ENCODE assay signal across 13 mouse cellular contexts in the genomic region with DNA sequence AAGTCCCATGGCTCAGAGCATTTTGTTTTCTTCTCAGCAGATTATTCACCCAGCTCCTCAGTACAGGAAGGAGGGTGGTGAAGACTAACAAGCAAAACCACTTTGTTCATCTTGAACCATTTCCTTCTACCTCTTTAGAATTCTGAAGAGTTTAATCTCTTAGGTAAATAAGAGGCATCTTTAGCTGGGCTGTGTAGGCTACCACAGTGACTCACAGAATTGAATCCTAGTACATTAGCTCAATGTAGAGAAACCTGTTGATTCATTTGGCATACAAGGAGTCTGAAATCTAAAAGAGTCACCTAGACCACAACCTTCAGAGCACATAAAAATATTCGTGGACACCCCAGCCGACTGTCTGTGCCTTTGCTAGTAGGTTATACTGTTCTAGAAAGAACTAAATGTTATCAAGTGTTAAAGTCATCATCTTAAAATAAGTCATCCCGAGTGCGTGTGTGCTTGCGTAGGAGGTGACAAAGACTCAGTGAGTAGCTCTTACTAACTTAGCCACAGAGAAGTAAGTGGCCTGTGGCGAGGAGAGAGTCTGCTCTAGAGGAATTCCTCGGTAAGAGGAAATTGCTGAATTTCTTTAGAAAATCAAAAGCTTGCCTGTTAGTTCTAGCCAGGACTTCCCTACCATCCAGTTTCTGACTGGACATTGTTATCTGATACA.
DNase-seq lines count a peak whose midpoint lies in the region; ATAC-seq lines count a peak whose summit lies in the region.
"Had no signal": no experiment of that assay in that cellular context is flagged by ENCODE, and none has a peak within 500 bp of the region (broad histone marks: within the 10 kb centered on the region; RNA-seq: fewer than 3 reads in every experiment).

No protein-coding gene starts in this region.

- intact Hi-C loops in left cerebral cortex, postnatal 4 days (cut with DNase I) = no loop called here

- peak; percentile 48 to 49 for DNase-seq in left cerebral cortex, adult 18-20 months (ENCODE audit: low spot score in 2 of 2)
- no peak for DNase-seq in left cerebral cortex, postnatal 4 days
- DNase-seq in CD4-positive helper T cell, adult 2 months (ENCODE audit: low read depth, low spot score) = peak; percentile 53
- peak; percentile 72 for DNase-seq in brain, adult 2 months (ENCODE audit: low read depth, low spot score)
- no peak for DNase-seq in adrenal gland, adult (ENCODE audit: inconsistent age in 2 of 2, low spot score in 1 of 2)
- DNase-seq in adrenal gland, adult 2 months = no peak
- DNase-seq: cerebellum, adult 11-12 months; heart, adult 18-20 months; kidney, adult 18-20 months; spleen, adult 18-20 months; thymus, postnatal 14 days had no signal

- peak; percentile 41 for ATAC-seq in monocyte, adult 5-6 weeks (replicated peaks; ENCODE audit: insufficient number of reproducible peaks, low FRiP score, low TSS enrichment, poor library complexity, severe bottlenecking)
- ATAC-seq: midbrain, embryonic 15.5 days had no signal

Comparison
In these comparisons a context has a peak if more than half of its experiments do, and no peak if none do; other contexts are left out.
1. DNase-seq: peak in left cerebral cortex, adult 18-20 months (2 of 2), CD4-positive helper T cell, adult 2 months (single experiment) and brain, adult 2 months (single experiment); none in left cerebral cortex, postnatal 4 days (single experiment), adrenal gland, adult (0 of 2) and adrenal gland, adult 2 months (single experiment).